Mouse (Mus musculus) megakaryocyte progenitor cell, adult 5-6 weeks (primary cell): ENCODE data around the gene 1700122O11Rik. TPM values are rescaled to one million over a fixed set of nuclear protein-coding genes. Genes with fewer than 3 reads are reported as not detected.
A peak's percentile ranks its signal among the peaks of the same experiment; 100 is the strongest.

Experiments
- ATAC-seq: replicated peaks from 2 replicates; pipeline ENCODE4 v1.8.0; 2016; ENCODE audit warnings: mild to moderate bottlenecking, moderate TSS enrichment, inconsistent platforms; ENCODE audit not compliant: poor library complexity
- total RNA-seq, 2 experiments: library from RNA; stranded (forward) in 1 of 2; stranded (reverse) in 1 of 2; fragments of 157-497, 149-512 nt in 1 of 2; fragments of 200-1000 nt in 1 of 2; gene quantifications; 2 replicates each; pipeline versions ENCODE4 v1.2.3 to v1.2.4; 2015 to 2017

1700122O11Rik gene
- total RNA-seq (2015) (not detected in 2 replicates), total RNA-seq (2017) (not detected in 2 replicates)

DNA sequence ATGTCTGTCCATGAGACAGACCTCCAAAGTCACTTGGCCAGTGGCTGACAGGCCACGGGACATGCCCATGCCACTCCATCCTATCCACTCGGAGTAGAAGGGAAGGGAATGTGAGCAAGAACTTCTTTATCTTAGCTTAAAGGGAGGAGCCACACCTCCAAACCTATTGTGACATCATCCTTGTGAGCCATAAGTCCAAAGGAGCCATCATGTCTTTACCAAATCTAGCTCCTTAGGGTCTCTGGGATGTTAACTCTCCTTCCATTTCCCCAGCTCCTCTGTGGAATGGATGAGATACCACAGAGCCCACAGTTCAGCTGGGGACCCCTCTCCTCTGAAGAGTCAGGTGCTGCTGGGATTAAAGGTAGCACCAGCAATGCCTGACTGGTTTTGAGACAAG, at the start of gene 1700122O11Rik:
TSS of gene 1700122O11Rik (minus strand) at position 101 of the 400 bp plus-strand sequence.
- ATAC-seq, result no peak

DNA sequence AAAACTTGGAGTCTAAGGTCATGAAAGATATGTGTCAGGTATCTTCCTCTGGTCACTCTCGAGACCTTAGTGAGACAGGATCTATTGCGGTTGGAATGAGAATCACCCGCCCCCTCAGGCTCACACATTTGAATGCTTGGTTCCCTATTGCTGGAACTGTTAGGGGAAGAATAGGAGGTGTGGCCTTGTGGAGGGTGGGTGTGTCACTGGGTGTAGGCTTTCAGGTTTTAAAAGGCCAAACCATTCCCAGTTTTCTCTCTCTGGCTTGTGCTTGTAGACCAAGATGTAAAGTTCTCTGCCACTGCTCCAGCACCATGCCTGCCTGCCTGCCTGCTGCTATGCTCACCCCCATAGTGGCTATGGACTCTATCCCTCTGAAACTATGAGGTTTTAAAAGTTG, 42.5 kb upstream of the 1700122O11Rik start:
- ATAC-seq, result no peak

DNA sequence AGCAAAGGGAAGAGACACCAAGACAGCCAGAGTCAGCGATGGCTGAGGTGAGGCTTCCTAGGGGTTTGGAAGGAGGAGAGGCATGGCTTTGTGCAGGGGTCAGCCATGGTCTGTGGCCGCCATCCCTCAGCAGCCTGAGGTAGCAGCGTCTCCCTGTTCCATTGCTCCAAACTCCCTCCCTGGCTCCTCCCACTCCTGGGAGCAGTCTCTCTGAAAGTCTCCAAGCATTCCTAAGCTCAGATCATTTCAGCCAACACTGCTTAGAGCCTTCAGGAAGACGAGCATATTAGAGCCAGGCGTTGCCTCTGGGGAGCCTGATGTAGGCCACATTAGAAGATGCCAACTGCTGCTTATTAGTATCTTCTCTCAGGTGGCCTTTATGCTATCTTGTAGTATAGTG, 29.6 kb upstream of the 1700122O11Rik start:
- ATAC-seq, result no peak

DNA sequence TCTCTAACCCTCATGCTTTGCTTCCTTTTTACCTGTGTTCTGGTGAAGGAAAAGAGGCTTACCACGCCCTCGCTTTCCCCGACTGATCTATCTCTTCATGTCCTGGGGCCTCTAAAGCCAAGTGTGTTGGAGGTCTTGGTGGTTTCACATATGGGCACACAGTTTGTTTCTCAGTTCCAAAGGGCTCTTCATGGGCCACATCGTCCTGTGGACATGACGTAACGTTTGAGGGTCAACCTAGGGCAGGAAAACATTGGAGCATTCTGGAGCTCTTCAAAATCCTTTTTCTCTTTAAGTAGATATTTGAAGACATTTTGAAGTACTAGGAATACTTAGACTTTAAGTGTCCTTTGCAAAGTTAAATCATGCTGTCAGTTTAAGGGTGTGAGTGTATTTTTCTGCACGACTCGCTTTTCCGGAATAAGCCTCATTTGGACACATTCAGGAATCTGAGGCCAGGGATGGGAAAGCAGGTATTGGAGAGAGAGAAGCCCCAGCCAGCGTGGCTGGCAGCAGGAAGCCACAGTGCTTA, 29.1 kb upstream of the 1700122O11Rik start:
- ATAC-seq, result no peak

DNA sequence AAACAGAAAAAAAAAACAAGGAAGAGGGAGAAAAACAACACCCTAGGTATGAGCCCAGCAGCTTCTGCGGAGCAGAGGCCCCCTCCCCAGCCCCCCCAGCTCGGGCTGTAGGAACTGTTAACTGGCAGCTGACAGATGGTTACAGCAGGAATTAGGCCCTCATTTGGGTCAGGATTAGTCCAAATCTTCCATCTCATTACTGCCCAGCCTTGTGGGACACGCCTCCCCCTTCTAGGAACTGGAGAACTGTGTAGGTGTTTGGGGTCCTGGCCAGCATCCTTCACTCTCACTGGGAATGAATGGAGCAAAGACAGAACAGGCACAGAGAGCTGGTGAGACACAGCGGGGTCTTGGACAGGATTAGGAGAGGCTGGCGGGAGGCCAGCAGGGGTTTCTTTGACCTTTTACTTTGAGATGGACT, 27.0 kb upstream of the 1700122O11Rik start:
- no peak for ATAC-seq

DNA sequence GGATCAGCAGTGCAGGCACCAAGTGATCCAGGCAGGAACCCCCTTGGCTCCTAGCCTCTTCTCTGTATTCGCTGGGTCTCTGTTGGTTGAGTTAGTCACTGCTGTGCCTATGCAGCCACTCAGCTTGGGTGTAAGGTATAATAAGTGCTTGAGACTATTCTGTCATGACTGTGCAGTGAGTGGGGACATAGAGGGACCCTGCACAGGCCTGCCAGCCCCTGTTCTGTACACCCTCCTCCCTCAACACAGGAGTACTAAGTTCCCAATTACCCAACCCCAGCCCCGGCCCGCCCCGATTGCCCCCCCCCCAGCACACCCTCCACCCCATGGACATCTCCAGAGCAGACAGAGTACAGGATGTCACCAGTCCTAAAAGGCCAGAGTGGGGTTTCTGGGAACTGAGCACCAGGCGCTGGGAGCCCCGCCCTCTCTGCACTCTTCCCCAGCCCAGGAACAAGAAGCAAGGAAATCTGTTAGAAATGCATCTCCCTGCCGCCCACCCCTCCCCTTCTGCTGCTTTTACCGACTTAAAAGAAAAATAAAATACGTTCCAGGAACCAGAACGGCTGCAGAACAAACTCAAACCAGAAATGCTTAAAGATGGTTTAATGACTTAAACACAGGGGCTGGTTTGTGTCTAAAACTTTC, 26.2 kb upstream of the 1700122O11Rik start:
- ATAC-seq, result no peak

DNA sequence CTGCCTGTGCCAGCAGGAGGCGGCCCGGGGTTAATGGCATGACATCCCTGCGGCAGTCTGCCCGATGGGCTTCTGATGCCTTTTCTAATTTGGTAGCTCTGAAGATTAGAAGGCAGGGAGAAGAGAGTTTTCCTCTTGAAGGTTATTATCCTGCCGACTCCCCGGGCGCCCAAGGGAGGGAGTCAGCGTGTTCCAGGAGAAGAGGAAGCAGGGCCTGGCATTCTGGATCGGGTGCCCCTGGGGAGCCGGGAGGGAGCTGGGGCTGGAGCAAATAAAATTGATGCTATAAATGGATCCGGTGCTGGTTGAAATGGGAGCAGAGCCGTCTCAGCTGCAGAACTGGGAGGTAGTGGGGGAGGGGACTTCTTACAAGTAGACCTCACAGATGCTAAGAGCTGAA, 19.3 kb upstream of the 1700122O11Rik start:
- ATAC-seq, result no peak

DNA sequence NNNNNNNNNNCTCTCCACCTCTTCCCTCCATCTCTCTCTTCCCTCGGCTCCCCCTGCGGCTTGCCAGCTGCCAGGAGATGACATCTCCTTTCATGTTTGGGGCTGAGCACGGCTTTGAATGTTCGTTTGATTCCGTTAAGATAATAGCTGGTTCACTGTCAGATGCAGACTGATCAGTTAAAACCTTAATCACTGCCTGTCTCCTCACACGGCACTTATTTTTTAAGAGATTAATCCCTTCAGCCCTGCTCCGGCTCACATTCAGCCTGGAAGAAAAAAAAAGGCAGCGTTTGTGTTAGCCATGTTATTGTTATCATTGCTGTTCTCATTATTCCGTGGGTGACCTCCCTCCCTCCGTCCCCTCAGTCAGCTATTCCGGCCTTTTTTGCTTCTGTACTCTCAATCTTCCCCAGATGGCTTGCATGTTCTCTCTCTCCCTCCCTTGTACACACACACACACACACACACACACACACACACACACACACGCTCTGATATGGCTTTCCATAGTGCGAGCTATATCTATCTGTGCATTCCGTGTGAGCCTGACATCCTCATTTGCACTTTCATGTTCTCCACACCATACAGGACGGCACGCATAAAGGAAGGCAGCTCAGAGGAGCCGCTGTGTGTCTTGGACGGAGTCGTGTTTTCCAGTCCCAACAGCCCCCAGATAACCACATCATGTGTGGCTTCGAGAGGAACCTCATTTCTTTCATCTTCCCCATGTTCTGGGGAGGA, 17.2 kb upstream of the 1700122O11Rik start:
- ATAC-seq, result no peak

DNA sequence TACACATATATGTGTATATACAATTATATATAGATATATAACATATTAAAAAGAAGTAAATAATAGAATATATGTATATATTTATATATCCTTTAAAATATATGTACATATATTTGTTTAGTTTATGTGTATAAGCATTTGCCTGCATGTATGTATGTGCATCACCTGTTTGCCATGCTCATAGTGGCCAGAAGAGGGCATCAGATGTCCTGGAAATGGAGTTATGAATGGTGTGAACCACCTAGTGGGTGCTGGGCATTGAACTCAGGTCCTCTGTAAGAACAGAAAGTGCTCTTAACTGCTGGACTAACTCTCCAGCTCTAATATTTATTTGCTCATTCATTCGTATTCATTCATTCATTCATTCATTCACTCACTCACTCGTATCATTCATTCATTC, 15.6 kb upstream of the 1700122O11Rik start:
- no peak for ATAC-seq

DNA sequence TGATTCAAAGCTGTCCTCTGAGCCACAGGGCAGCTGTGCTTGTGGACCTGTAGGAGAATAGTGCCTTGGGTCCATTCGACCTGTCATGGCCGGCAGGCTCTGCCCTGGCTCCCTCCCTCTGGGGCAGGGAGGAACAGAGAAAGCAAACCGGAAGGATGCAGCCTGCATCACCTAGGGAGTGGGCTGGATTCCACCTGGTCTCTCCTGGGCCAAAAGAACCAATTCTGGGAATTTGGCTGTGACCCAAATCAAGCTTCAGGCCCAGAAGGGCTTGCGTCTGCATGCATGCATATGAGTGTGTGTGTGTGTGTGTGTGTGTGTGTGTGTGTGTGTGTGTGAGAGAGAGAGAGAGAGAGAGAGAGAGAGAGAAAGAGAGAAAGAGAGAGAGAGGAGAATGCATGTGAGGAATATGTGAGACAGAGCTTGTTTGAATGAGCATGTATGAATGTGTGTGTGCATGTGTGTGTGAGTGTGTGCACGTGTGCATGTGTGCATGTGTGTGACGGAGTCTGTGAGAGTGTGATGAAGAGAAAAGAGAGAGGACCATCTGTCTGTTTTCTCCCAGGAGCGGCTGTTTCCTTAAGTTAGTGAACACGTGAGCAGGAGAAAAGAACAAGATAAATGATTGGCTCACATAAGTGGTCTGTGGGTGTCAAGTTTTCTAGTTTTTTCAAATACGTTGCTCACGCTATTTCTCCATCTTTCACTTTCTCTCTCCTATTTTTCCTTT, 14.4 kb upstream of the 1700122O11Rik start:
- no peak for ATAC-seq

DNA sequence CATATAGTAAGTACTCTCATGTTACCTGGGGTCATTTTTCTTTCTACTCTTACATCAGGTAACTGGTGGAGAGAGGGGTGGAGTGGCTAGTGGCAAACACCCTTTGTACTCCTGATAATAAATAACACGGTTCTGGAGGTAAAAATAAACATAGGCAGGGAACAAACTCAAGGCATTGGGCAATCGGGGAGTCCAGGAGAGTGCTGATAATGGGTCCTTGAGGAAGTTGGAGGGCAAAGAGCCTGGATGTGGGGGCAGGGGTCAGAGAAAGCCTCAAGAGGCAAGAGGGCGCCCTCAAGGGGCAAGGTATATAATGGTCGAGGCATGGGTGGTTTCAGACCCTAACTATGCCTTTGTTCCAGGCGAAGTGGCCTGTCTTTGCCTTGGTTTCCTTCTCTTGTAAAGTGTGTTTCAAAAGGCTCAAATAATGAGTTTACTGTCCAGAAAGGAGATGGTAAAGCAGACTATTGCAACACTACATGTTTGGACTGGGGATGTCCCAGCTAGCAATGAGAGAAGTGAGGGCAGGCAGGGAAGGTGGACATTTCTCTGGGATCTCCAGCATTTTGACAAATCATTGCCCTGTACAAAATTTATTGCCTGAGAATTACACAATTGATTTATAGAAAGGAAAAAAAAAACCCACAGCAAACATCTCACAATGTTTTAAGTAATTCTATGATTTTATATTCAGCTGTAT, 13.7 kb upstream of the 1700122O11Rik start:
- ATAC-seq, result peak; percentile 50; the same call in 1 of the 2 replicates

DNA sequence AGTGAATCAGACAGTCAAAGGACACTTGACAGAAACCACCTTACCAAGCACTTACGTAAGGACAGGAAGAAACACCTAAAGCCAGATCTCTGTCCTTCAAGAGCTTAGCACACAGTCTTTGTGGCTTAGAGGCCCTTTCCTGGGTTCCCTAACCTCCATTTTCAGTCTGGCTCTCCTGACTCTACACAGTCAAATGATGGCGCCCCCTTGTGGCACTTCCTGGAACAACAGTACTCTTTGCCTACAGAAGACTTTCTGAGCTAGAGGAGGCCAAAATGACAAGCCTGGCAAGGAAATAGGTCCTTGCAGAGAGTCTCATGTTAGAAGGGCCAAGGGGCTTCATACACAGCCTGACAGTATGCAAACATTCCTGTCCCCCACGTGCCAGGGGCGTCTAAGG, 7.5 kb upstream of the 1700122O11Rik start:
- ATAC-seq, result peak; percentile 54

DNA sequence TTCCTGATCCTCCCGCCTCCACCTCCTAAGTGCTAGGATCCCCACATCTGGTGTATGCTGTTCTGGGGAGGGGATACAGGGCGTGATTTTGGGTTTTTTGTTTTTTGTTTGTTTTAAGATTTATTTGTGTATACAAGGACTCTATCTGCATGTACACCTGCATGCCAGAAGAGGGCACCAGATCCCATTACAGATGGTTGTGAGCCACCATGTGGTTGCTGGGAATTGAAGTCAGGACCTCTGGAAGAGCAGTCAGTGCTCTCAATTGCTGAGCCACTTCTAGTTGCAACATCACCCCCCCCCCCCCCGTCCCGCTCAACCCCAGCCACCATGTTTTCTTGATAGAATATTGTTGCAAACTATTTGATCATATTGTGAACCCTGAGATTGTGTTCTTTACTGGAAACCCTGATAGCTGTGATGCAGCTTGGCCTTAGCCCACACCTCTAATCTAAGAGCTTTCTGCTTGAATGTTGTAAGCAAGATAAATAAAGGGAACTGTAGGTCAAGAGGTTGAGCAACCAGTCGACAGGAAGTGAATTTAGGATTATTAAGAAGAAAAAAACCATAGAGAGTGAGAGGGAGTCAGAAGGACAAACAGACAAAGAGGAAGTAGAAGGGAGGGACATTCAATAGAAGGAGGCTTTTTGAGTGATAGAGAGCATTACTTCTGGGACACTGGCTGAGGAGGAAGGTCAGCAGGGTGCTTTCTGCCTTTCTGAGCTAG, 5.2 kb upstream of the 1700122O11Rik start:
- ATAC-seq, result peak; percentile 40

DNA sequence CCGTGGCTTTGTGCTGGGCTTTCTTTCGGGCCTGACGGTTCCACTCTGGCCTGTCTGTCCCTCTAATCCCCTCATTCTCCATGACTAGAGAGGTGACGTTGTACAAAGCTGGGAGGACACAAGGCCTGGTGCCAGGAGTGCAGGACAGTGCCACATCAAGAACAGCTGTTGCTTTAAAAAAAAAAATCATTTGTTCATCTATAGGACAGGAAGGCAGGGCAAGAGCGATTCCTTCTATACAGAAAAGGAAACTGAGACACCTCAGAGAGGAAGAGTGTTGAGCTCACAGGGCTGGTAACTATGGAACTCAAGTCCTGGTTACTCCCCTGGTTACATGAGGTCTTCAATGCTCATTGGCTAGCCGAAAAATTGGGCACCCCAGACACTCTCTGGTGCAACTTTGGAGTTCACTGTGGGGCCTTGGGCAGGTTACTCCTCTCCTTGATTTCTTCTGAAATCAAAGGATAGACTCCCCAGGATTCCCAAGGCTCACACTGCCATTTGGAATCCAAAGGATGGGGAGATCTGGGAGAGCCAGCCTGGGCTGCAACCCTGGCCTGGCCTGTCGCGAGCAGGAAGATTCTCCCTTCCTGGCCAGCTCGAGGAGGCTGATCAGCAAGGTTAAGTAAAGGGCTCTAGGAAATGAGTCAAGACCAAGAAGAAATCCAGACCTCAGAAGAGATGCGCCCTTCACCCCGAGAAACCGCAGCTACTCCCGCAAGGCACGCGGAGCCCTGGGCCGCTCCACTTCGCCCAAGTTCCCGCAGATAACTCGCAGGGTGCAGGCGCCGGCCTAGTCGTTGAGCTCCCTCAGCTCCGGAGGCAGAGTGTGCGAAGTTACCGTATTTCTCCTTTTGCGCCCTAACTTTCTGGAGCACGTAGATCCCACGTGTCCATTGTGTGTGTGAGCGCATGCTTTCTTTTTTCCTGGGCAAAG, 3.5 kb upstream of the 1700122O11Rik start:
- peak; percentile 57 for ATAC-seq

DNA sequence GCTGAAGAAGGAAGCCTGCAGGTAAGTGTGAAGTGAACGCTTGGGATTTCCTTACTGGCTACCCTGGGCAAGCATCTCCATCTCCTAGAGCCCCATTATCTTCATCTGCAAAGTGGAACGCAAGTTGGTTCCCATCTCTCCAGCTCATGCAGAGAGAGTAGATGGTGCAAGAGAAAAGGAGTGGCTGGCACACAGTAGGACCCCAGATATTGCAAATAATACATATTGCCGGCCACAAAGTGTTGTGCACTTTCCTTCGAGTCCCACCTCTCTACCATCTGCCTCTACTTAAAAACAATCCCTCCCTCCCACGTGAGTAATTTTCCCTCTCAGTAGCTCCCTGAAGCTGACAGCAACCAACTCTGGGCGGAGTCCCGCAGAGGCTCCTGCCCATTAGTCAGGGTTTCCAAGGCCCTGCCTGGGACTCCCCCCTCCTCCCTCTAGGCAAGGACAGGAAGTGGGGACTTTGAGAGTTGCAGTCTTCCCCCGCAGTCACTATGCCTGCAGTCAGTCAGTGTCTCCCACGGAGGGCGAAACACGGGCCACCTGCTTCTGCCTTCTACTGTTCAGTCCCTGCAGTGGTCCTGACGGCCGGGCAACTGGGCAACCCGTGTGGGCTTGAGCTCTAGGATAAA, 1.3 kb upstream of the 1700122O11Rik start:
- peak; percentile 75 for ATAC-seq

DNA sequence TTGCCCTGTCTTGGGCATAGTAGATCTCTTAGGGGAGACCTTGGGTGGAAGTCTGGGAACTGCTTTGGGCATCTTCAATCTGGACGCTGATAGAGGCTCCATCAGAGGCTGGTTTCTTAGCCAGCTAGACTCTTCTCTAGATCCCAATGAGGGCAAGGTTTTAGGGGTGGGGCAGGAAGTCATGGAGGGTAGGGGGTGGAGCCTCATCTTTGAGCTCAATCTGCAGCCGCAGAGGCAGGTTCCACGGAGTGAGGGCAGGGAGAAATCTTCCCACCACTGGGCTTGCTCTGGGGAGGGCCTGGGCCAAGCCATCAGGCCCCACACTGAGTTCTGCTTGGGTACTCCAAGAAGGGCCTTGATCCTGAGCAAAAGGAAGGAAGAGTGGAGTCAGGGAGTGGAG, 1.2 kb downstream of the 1700122O11Rik start:
- no peak for ATAC-seq

DNA sequence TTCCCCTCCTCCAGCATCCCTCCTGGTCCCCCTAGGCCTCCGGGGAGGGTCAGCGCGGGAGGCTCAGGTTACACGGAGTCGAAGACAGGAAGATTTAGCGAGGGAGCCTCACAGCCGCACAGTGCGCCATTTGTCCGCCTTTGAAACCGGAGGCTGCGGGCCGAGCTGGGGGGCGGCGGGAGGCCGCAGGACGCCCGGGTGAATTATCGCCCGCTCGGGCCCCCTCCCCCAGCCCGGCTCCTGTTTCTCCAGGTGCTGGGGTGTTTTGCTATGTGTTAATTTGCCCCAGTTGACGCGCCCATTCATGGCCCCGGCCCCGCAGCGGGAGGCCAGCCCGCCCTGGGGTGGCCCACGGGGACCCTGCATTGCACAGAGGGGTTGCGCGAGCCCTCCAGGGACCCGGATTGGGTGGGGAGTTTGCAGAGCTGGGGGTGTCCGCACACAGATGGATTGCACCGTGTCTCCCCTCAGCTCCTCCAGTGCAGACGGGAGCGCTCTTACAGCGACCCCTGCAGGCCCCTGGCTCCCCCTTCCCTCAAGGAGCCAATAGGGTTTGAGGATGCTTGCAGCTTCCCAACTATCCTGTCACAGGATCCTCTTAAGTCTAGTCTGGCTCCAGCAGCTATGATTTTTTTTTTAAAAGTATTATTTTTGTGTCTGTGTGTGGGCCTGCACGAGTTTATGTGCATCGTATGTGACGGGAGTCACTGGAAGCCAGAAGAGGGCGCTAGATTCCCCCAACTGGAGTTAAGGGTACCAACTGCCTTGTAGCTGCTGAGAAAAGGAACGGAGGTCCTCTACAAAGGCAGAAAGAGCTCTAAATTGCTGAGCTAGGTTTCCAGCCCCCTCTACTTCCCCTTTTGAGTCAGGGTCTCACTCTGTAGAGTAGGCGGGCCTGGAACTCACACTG, 6.3 kb downstream of the 1700122O11Rik start:
- ATAC-seq, result 0 out of 2 replicates have a peak, but pooled peaks have one; percentile 24

DNA sequence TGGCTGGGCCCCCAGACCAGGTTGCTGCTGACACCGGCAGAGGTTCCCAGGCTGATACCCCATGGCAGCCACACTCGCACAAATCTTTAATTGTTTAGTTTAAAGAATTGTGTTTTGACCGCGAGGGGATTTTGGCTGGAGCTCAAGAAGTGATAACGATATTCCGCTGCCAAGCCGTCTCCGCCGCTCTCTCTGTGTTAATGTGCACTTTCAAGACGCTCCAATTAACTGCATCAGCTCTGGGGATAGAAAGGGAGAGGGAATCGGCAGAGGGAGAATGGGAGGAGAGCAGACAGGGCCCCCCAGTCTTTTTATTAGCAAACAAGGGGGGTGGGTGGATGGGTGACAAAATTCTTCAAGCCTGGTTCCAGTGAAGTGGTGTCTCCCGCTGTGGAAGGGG, 8.9 kb downstream of the 1700122O11Rik start:
- ATAC-seq, result no peak
